Mouse (Mus musculus): ENCODE results near the gene Serpina1f. TPM values are rescaled to one million over a fixed set of nuclear protein-coding genes. Genes with fewer than 3 reads are reported as not detected.
"Not testable (repeated sequence)": the region's sequence is repeated elsewhere in the genome, so short reads cannot be mapped to it uniquely, and the experiment has no call there.

The Serpina1f gene
- total RNA-seq (2021), result not detected

GRCm38 (mm10) chr12:103695429-103695828 is at the start of gene Serpina1f:
Serpina1f (minus strand) TSS chr12:103695529.
- DNase-seq (ENCODE audit: low spot score), result no peak
- intact Hi-C loops (cut with DNase I), result no loop called here

- DNase-seq (ENCODE audit: low spot score); intact Hi-C loops (cut with DNase I): not testable (repeated sequence)
Observed at GRCm38 (mm10) chr12:103737791-103738580, 42.7 kb upstream of the Serpina1f start.

GRCm38 (mm10) chr12:103735566-103735965 is 40.2 kb upstream of the Serpina1f start:
- DNase-seq (ENCODE audit: low spot score); intact Hi-C loops (cut with DNase I): not testable (repeated sequence)

GRCm38 (mm10) chr12:103735101-103735500 is 39.8 kb upstream of the Serpina1f start:
- DNase-seq (ENCODE audit: low spot score); intact Hi-C loops (cut with DNase I): not testable (repeated sequence)

- no peak for DNase-seq (ENCODE audit: low spot score)
- intact Hi-C loops (cut with DNase I), result no loop called here
Observed at GRCm38 (mm10) chr12:103711537-103711936, 16.2 kb upstream of the Serpina1f start.

GRCm38 (mm10) chr12:103710405-103710804 is 15.1 kb upstream of the Serpina1f start:
- DNase-seq (ENCODE audit: low spot score), result no peak
- intact Hi-C loops (cut with DNase I), result no loop called here

GRCm38 (mm10) chr12:103706113-103706512 is 10.8 kb upstream of the Serpina1f start:
- no peak for DNase-seq (ENCODE audit: low spot score)
- intact Hi-C loops (cut with DNase I), result loop anchor here (5.0 kb wide), 1 partner anchor 164 kb away; no protein-coding TSS in a partner anchor

- intact Hi-C loops (cut with DNase I), result loop anchor here (5.0 kb wide), 1 partner anchor 163 kb away; no protein-coding TSS in a partner anchor
Observed at GRCm38 (mm10) chr12:103705547-103705946, 10.2 kb upstream of the Serpina1f start.

GRCm38 (mm10) chr12:103700144-103700750 is 4.9 kb upstream of the Serpina1f start:
- intact Hi-C loops (cut with DNase I), result no loop called here
- no peak for DNase-seq (ENCODE audit: low spot score)

More at GRCm38 (mm10) chr12:103705547-103705946, 10.2 kb upstream of the Serpina1f start:
- DNase-seq (ENCODE audit: low spot score), result no peak

- intact Hi-C loops (cut with DNase I), result no loop called here
- DNase-seq (ENCODE audit: low spot score), result no peak
Observed at GRCm38 (mm10) chr12:103688221-103688814, 7.0 kb downstream of the Serpina1f start.

- DNase-seq (ENCODE audit: low spot score), result no peak
- intact Hi-C loops (cut with DNase I), result no loop called here
Observed at GRCm38 (mm10) chr12:103687021-103687420, 8.3 kb downstream of the Serpina1f start.

- DNase-seq (ENCODE audit: low spot score), result no peak
- intact Hi-C loops (cut with DNase I), result no loop called here
Observed at GRCm38 (mm10) chr12:103686050-103686449, 9.3 kb downstream of the Serpina1f start.

- DNase-seq (ENCODE audit: low spot score), result no peak
- intact Hi-C loops (cut with DNase I), result no loop called here
Observed at GRCm38 (mm10) chr12:103685386-103685785, 9.9 kb downstream of the Serpina1f start.

- DNase-seq (ENCODE audit: low spot score), result no peak
- intact Hi-C loops (cut with DNase I), result no loop called here
Observed at GRCm38 (mm10) chr12:103683775-103684174, 11.6 kb downstream of the Serpina1f start.

GRCm38 (mm10) chr12:103681739-103682138 is 13.6 kb downstream of the Serpina1f start:
- DNase-seq (ENCODE audit: low spot score), result no peak
- intact Hi-C loops (cut with DNase I), result no loop called here

GRCm38 (mm10) chr12:103681169-103681568 is 14.2 kb downstream of the Serpina1f start:
- intact Hi-C loops (cut with DNase I), result no loop called here
- no peak for DNase-seq (ENCODE audit: low spot score)

GRCm38 (mm10) chr12:103679853-103680252 is 15.5 kb downstream of the Serpina1f start:
- DNase-seq (ENCODE audit: low spot score); intact Hi-C loops (cut with DNase I): not testable (repeated sequence)

- intact Hi-C loops (cut with DNase I), result no loop called here
Observed at GRCm38 (mm10) chr12:103676039-103676438, 19.3 kb downstream of the Serpina1f start, which contains the start of gene Serpina16. Serpina16 (minus strand) TSS chr12:103676139.

GRCm38 (mm10) chr12:103673179-103673578 is 22.1 kb downstream of the Serpina1f start:
- intact Hi-C loops (cut with DNase I), result no loop called here

More at GRCm38 (mm10) chr12:103676039-103676438, 19.3 kb downstream of the Serpina1f start, which contains the start of gene Serpina16:
- no peak for DNase-seq (ENCODE audit: low spot score)

GRCm38 (mm10) chr12:103671483-103671882 is 23.8 kb downstream of the Serpina1f start:
- intact Hi-C loops (cut with DNase I), result no loop called here
- DNase-seq (ENCODE audit: low spot score), result no peak

More at GRCm38 (mm10) chr12:103673179-103673578, 22.1 kb downstream of the Serpina1f start:
- peak; percentile 17 for DNase-seq (ENCODE audit: low spot score)
